Mouse (Mus musculus) kidney, embryonic 14.5 days (tissue): Measurements from ENCODE around the gene Ocm. TPM values are rescaled to one million over a fixed set of nuclear protein-coding genes. Genes with fewer than 3 reads are reported as not detected.
"Not testable (repeated sequence)": the region's sequence is repeated elsewhere in the genome, so short reads cannot be mapped to it uniquely, and the experiment has no call there.

Experiments used
- ATAC-seq: fragments of 200-750 bp; cut with Nextera tagmentation; 2 replicates; pipeline ENCODE4 v1.8.0; 2017; ENCODE audit warnings: moderate number of reproducible peaks, mild to moderate bottlenecking, moderate TSS enrichment, moderate library complexity; ENCODE audit not compliant: low FRiP score, low TSS enrichment
- H3K27ac ChIP-seq: fragments of 300-500 bp; sonication (generic); 2 replicates; pipeline ENCODE4 v1.5.1; 2014; ENCODE audit warnings: low read depth, mild to moderate bottlenecking, low read length, moderate library complexity, mixed read lengths
- H3K27me3 ChIP-seq: fragments of 300-500 bp; sonication (generic); 2 replicates; pipeline ENCODE4 v1.6.1; 2014; ENCODE audit warnings: mild to moderate bottlenecking, low read length; ENCODE audit not compliant: control insufficient read depth, insufficient read depth
- H3K36me3 ChIP-seq: fragments of 300-500 bp; sonication (generic); 2 replicates; pipeline ENCODE4 v1.6.1; 2014; ENCODE audit warnings: low read length, mixed read lengths; ENCODE audit not compliant: control insufficient read depth, insufficient read depth
- H3K4me1 ChIP-seq: fragments of 300-500 bp; sonication (generic); 2 replicates; pipeline ENCODE4 v1.6.1; 2014; ENCODE audit warnings: low read length, mixed read lengths; ENCODE audit not compliant: control insufficient read depth, insufficient read depth
- H3K4me2 ChIP-seq: fragments of 300-500 bp; sonication (generic); replicated peaks from 2 replicates; pipeline ENCODE4 v1.6.1; 2014; ENCODE audit warnings: low read depth, mild to moderate bottlenecking, low read length
- H3K4me3 ChIP-seq: fragments of 300-500 bp; sonication (generic); 2 replicates; pipeline ENCODE4 v1.5.1; 2014; ENCODE audit warnings: mild to moderate bottlenecking, low read length
- H3K9ac ChIP-seq: fragments of 300-500 bp; sonication (generic); 2 replicates; pipeline ENCODE4 v1.6.1; 2014; ENCODE audit warnings: low read depth, mild to moderate bottlenecking, low read length, moderate library complexity
- H3K9me3 ChIP-seq: fragments of 300-500 bp; sonication (generic); 2 replicates; pipeline ENCODE4 v1.6.1; 2016; ENCODE audit warnings: low read length; ENCODE audit not compliant: control insufficient read depth
- WGBS: fragments of 180-500 bp; shearing (Covaris S2); extraction: QIAGEN DNeasy Blood & Tissue Kit; methylation state at CpG from one replicate; pipeline ENCODE4 v1.1.7; 2014; 5-methylcytosine and 5-hydroxymethylcytosine counted together
- polyA plus RNA-seq: library from polyadenylated mRNA; unstranded; fragments of >200 nt; fragmentation: Nextera tagmentation; extraction: Ambion mirVana; gene quantifications from 2 replicates; pipeline ENCODE4 v1.2.1, GENCODE M21; 2014

Gene Ocm
- polyA plus RNA-seq, 1 experiment from 2014 or later = 6.5 TPM

GRCm38 (mm10) chr5:144015312-144015650, 11.2 kb downstream of the Ocm start:
- WGBS = 78% methylated on average over 3 of the region's 3 CpGs
- Histone ChIP-seq H3K27ac (no peak overlapping the region), H3K4me3 (peak overlapping the region; percentile 74; the same call in 1 of the 2 replicates), H3K27me3 (no peaks in the 10 kb centered on the region), H3K9ac (no peak overlapping the region), H3K4me1 (no peaks in the 10 kb centered on the region), H3K36me3 (peaks cover 24% of the 10 kb centered on the region), H3K9me3 (no peaks in the 10 kb centered on the region), H3K4me2 (peak overlapping the region; percentile 34; the same call in 1 of the 2 replicates)
- ATAC-seq = no peak

- H3K27me3 ChIP-seq = no peaks in the 10 kb centered on the region
- ATAC-seq = peak; percentile 99
- no peaks in the 10 kb centered on the region for H3K4me1 ChIP-seq
- 3% methylated on average over 47 of the region's 47 CpGs for whole genome bisulfite sequencing
- H3K9ac ChIP-seq = peak within 1 kb of the TSS; percentile 86
- peak within 1 kb of the TSS; percentile 60 for H3K4me2 ChIP-seq
- H3K27ac ChIP-seq = peak within 1 kb of the TSS; percentile 53; the same call in 1 of the 2 replicates
- no peaks in the 10 kb centered on the region for H3K9me3 ChIP-seq
- peaks cover 25% of the 10 kb centered on the region for H3K36me3 ChIP-seq
- H3K4me3 ChIP-seq = peak within 1 kb of the TSS; percentile 74
Observed at GRCm38 (mm10) chr5:144014551-144015311, 11.7 kb downstream of the Ocm start, which contains the start of gene Ccz1. Ccz1 (minus strand) TSS chr5:144014877.

DNA sequence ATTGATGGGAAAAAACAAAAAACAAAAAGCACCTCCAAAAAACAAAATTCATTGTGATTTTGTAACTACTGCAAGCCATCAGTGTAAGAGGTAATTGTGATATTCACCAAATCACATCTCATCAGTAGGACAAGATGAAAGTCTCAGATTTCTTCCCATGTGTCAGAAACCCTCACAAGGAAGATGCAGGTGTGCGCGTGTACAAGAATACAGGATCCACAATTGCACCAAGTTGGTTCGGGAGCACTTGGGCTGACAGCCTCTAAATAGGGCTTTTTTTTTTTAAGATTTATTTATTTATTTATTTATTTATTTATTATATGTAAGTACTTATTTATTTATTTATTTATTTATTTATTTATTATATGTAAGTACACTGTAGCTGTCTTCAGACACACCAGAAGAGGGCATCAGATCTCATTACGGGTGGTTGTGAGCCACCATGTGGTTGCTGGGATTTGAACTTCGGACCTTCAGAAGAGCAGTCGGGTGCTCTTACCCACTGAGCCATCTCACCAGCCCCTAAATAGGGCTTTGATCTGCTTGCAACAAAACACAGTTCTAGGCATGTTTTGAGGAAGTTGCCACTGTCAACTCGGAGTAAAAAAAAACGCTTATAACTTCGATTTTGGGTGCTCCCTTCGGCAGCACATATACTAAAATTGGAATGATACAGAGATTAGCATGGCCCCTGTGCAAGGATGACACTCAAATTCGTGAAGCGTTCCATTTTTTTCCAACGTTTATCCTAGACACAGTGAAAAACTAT, 12.9 kb downstream of the Ocm start:
- Histone ChIP-seq H3K36me3 (peaks cover 37% of the 10 kb centered on the region), H3K4me2 (peak overlapping the region; percentile 60), H3K9ac (peak overlapping the region; percentile 86; the same call in 1 of the 2 replicates), H3K4me3 (peak overlapping the region; percentile 74; the same call in 1 of the 2 replicates)
- not testable (repeated sequence) for ATAC-seq, H3K27ac ChIP-seq, H3K4me1 ChIP-seq, H3K9me3 ChIP-seq, H3K27me3 ChIP-seq
- 62% methylated on average over 12 of the region's 13 CpGs for WGBS

GRCm38 (mm10) chr5:144002461-144003192, 23.8 kb downstream of the Ocm start:
- H3K4me3 ChIP-seq = no peak overlapping the region
- 93% methylated on average over 15 of the region's 15 CpGs for WGBS
- H3K4me1 ChIP-seq = no peaks in the 10 kb centered on the region
- no peak overlapping the region for H3K9ac ChIP-seq
- no peak for ATAC-seq
- H3K4me2 ChIP-seq = no peak overlapping the region
- H3K27ac ChIP-seq = no peak overlapping the region
- H3K36me3 ChIP-seq = peaks cover 82% of the 10 kb centered on the region
- H3K9me3 ChIP-seq = no peaks in the 10 kb centered on the region; the same call in 1 of the 2 replicates
- no peaks in the 10 kb centered on the region for H3K27me3 ChIP-seq

DNA sequence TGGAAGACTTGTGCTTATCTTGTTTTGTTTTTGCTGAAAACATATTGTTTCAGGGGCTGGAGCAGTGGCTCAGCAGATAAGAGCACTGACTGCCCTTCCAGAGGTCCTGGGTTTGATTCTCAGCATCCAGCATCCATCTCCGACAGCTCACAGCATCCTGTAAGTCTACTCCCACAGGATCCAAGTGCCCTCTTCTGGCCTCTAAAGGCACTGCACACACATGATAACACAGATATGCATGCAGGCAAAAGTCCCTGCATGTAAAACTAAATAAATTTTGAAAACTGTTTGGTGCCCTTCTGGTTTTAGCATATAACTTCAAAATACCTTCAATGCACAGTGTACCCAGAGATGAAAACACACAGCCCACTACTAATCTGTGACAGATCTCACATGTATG, 27.1 kb downstream of the Ocm start:
- H3K9me3 ChIP-seq = no peaks in the 10 kb centered on the region; the same call in 1 of the 2 replicates
- H3K27ac ChIP-seq = no peak overlapping the region
- ATAC-seq = no peak
- H3K36me3 ChIP-seq = peaks cover 82% of the 10 kb centered on the region
- H3K4me2 ChIP-seq = no peak overlapping the region
- H3K27me3 ChIP-seq = no peaks in the 10 kb centered on the region
- no peak overlapping the region for H3K9ac ChIP-seq
- H3K4me3 ChIP-seq = no peak overlapping the region
- WGBS = 88% methylated on average over 1 of the region's 1 CpGs
- no peaks in the 10 kb centered on the region for H3K4me1 ChIP-seq

DNA sequence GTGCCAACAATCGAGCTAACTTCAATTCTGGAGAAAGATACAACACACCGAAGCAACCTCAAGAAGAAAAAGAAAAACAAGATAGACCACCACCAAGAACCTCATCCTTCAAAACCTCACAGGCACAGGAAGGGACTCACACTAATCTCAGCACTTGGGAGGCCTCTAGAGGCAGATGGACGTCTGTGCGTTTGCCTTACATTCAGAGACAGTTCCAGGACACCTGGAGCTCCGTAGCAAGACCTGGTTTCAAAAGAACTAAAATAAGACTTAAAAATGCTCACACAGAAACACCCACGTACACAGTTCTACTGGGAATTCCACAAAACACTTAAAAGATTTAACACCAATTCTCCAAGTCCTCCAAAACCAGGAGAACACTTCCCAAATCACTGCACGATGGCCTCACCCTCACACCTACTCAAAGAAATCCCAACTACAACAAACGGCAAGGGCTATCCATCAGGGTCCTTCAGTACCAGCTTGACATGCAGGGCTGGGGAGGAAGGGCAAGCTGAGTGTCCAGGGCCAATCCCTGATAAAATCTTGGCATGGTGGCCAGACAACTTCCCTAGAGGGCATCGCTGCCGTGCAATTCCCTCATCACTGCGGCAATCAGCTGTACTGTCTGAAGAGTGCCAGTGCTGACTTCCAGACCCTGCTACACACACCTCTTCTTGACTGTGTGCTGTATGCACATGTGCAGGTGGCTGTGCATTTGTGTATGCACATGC, 31.7 kb downstream of the Ocm start:
- Histone ChIP-seq H3K4me3 (no peak overlapping the region), H3K9ac (no peak overlapping the region), H3K9me3 (no peaks in the 10 kb centered on the region; the same call in 1 of the 2 replicates), H3K36me3 (peaks cover 87% of the 10 kb centered on the region), H3K4me1 (no peaks in the 10 kb centered on the region), H3K27me3 (no peaks in the 10 kb centered on the region), H3K4me2 (no peak overlapping the region), H3K27ac (no peak overlapping the region)
- 65% methylated on average over 11 of the region's 11 CpGs for WGBS
- no peak for ATAC-seq

- 90% methylated on average over 5 of the region's 5 CpGs for WGBS
- H3K36me3 ChIP-seq = peaks cover 88% of the 10 kb centered on the region
- ATAC-seq = no peak
- H3K27me3 ChIP-seq = no peaks in the 10 kb centered on the region
- H3K4me3 ChIP-seq = no peak overlapping the region
- no peaks in the 10 kb centered on the region for H3K4me1 ChIP-seq
- H3K9me3 ChIP-seq = no peaks in the 10 kb centered on the region
- H3K27ac ChIP-seq = no peak overlapping the region
- H3K4me2 ChIP-seq = no peak overlapping the region
- no peak overlapping the region for H3K9ac ChIP-seq
Observed at GRCm38 (mm10) chr5:143993849-143994248, 32.6 kb downstream of the Ocm start.

GRCm38 (mm10) chr5:143993260-143993659, 33.2 kb downstream of the Ocm start:
- Histone ChIP-seq H3K27ac (no peak overlapping the region), H3K36me3 (peaks cover 88% of the 10 kb centered on the region), H3K9ac (no peak overlapping the region), H3K9me3 (no peaks in the 10 kb centered on the region), H3K4me3 (no peak overlapping the region), H3K4me1 (no peaks in the 10 kb centered on the region), H3K27me3 (no peaks in the 10 kb centered on the region), H3K4me2 (no peak overlapping the region)
- ATAC-seq = no peak
- WGBS = 92% methylated on average over 8 of the region's 8 CpGs
